Mouse (Mus musculus) gastrocnemius, adult 8-10 months (tissue): ENCODE data around the gene Snapc1. TPM values are rescaled to one million over a fixed set of nuclear protein-coding genes. Genes with fewer than 3 reads are reported as not detected.

Experiments
- DNase-seq, 2 experiments: peaks; one replicate each; pipeline ENCODE4 v3.0.0; 2022; ENCODE audit warnings: low spot score in 2 of 2
- total RNA-seq, 4 experiments: library from RNA; stranded (reverse); gene quantifications; 2 replicates each; pipeline ENCODE4 v1.2.4; 2022

The Snapc1 gene
- total RNA-seq, 4 experiments from 2014 or later, result 3.2 to 6.3 (median 4.6) TPM

DNA sequence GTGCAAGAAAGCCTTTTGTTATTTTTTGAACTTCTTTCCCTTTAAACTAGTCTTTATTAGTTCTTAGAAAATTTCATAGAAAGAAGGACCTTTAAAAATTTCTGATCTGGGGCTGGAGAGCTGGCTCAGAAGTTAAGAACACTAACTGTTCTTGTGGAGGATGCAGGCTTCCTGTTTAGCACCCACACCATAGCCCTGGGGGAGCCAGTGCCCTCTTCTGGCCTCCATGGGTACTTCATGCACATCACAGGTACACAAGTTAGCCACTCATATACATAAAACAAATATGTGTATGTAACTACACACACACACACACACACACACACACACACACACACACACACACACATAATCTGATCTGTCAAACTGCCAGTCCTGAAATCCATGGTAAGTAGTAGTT, 25.3 kb downstream of the Snapc1 start:
- DNase-seq, result peak; percentile 30 to 39

DNA sequence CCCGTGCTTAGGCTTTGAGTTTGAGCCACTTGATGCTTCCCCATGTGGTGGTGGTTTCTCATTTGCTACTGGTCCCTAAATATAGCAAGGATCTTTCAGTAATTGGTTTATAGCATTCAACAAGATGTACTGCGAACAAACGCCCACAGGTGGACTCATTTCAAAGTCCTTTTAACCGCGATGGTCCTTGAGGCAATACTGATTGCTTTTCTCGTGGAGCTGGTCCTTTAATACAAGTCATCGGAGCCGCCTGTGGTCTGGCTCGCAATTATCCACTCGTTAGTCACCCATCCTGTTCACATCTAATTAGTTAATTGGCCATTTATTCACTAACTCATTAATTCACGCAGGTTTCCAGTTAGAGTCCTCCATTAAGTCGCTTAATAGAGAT, 32.6 kb downstream of the Snapc1 start:
- no peak for DNase-seq

DNA sequence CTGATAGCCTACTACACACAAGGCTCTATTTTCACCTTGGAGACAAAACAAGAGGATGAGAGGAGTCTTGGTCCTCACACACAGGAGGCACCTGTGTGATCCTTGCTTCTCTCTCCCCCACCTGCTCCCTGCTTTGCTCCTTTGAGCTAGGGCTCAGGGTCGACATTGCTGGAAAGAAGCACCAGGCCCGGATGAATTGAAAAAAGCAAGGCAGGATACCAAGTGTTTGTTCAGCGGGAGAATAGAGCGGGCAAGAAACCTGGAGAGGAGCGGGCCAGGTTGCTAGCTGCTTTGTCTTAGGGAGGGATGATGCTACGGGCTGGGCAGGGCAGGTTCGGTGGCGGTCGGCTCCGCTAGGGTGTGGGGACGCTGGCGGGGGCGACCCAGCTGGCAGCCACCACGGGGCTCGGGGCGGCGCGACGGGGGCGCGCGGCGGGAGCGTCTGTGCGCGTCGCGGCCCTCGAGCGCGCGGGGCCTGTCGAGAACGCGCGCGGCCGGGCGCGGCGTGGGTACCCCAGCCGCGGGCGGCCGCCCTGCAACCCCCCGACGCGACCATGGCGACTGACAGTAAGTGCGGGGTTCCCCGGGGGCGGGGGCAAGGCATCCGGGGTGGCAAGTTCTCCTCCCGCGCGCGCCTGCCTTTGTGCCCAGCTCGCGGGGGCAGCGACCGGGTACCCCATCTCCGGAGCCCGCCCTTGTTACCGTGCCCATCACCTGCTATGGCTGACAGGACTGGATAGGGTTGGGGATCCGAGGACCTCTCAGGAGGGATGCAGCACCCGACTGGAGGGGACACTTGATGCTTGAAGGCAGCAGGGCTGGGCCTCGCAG, 33.2 kb downstream of the Snapc1 start, which contains the start of gene Syt16:
Syt16 (plus strand) TSS at position 365 of the 831 bp plus-strand sequence.
- no peak for DNase-seq

DNA sequence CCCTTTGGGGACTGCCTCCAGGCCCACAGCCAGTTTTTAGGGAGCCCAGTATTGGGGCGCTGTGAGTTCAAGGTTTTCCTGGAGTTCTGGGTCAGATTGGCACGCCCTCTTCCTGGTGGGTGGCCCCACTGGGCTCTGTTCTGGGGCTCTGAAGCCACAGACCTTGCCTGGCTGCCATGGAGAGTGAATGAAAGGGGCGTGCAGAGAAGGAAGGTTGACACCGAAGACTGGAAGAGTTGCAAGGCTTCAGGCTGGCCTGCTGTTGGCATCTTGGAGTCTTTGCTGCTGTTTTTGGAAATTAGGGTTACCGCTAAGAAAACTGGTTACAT, 33.8 kb downstream of the Snapc1 start:
- no peak for DNase-seq

DNA sequence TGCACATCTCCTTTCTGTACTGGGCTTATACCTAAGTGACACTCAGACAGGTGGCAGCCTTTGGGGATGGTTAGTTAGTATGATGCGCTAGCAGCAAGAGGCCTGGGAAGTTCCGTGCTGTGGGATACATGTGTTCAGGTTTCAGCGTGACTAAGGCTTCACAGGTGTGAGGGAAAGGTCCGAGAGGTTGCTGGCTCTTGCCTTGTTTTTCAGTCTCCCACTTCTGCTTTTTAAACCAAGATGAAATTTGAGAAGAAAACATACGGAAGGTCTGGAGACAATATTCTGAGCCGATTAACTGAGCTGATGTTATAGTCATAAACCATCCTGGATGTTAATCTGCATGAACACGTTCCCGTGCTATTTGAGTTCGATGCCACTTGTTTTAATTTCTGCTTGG, 38.2 kb downstream of the Snapc1 start:
- DNase-seq, result no peak

DNA sequence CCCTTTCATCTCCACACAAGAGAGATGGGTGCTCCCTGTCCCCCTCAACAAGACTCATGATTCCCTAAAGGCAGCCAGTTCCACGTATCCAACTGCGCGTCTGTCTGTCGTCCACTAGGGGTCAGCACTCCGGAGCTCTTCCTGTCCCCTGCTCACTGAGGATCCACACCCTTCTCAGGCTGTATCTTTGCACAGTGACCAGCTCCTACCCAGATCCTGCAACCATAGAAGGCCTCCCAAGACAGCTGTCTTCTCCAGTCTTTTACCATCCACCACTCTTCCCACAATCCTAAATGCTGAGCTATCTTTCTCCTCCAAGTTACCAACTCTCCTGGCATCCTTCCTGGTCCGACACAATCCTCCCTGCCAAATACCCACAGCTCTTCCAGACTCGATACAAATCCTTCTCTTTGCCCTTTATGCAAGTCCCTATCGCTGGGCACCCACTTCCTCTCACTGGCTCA, 45.2 kb downstream of the Snapc1 start:
- no peak for DNase-seq

DNA sequence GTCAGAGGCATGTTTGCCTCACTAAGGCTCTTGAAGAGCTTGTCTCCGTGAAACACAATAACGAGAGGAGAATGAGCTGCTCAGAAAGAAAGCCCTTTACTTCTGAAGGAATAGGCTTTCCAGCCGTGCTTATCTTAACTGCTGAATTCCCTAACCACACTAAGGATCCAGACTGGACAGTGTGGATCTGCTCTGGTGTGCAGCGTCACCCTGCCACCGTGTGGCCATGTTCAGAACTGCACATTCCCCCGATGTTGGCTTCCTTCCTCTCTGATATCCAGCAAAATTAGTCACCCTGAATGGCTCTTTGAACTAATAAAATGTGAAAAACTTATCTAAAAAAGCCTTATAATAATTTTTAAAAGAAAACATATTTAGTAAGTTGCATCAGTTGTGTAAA, 49.5 kb downstream of the Snapc1 start:
- DNase-seq, result peak; percentile 60 to 61

DNA sequence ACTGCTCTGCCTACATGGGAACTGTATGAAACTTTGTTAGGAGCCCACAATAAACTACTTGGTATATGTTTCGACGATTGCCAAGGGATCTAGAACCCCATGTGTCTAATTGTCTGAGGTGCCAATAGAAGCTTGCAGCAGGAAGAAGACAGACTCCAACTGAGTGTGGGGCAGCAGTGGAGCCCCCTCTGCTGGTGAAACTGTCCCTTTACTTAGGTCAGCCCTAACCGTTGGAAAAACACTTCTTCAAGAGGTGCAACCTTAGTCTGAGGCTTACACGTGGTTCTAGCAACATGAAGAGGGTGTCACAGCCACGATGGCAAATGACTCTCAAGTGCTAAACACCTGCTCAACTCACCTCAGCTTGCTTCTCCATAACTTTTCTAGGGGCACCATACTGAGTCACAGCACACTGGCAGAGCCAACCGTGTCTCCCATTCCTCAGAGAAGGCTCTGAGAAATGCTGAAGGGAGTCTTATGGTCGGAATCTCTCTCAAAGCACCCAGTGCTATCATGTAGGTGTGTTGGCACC, 50.5 kb downstream of the Snapc1 start:
- peak in 1 of 2 experiments; percentile 6 for DNase-seq

DNA sequence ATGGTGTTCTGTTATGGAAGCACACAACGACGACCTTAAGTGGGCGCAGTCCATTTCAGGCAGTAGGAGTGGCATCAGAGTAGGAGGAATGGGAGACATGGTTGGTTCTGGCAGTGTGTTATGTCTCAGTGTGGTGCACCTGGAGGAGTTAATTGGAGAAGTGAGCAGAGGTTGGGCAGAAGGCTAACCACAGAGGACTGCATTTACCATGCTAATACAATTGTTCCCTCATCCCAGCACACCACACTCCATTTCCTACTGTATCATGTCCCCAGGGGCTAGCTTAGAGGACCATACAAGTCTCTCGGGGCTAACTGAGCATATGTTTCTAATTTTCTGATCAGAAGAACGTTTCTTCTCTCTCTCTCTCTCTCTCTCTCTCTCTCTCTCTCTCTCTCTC, 51.2 kb downstream of the Snapc1 start:
- no peak for DNase-seq

DNA sequence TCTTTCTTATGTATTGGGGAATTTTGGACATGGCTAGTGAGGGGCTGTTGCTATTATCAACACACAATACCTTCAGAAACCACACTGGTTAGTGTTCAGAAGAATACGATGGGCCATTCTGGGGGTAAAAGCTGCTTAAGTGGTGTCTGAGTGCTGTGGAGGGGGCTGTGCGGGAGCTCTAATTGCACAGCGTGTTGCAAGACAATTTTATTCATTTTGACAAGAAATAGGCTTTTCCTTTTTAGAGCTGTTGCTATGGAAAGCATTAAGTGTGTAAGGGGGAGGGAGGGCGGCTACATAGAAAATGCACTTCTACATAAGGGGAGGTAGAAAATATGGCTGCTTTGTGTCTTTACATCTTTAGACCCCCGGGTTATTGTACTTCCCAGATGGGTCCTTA, 59.0 kb downstream of the Snapc1 start:
- no peak for DNase-seq

DNA sequence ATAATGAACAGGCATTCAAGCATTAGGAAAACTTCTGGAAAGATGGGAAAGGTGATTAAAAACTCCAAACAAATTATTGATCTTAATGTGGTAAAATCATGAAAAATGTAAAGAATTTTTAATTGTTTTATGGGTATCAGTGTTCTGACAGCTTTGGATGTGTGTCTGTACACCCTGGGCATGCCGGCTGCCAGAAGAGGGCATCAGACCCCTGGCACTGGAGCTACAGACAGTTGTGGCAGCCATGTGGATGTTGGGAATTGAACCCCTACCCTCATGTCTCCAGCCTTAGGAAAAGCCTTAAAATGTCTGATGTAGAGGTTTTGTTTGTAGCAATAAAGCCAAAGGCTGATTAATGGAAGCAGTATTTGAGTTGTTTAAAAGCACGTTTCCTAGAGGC, 60.6 kb downstream of the Snapc1 start:
- no peak for DNase-seq

Other genes with a start within 250 kb of the Snapc1 start
- 10 to 100 TPM; 13.1 to 16.9 (median 13.7) TPM for gene Hif1a, start 63.1 kb upstream of the Snapc1 start, total RNA-seq
- gene Gm49321, start 26.8 kb upstream of the Snapc1 start, total RNA-seq, result 1 to 10 TPM; 2.5 to 3.7 (median 3.3) TPM
- gene Syt16, start 33.2 kb downstream of the Snapc1 start, total RNA-seq, result not detected